Mouse (Mus musculus): ENCODE measurements around the gene Ptpn13. TPM values are rescaled to one million over a fixed set of nuclear protein-coding genes. Genes with fewer than 3 reads are reported as not detected.

Gene Ptpn13
- polyA plus RNA-seq, 1 experiment from 2014 or later = 4.9 TPM

GRCm38 (mm10) chr5:103425363-103426031, 505 bp downstream of the Ptpn13 start:
- ATAC-seq = no peak; the same call in none of the 2 replicates
- no peaks in the 10 kb centered on the region for H3K36me3 ChIP-seq (ENCODE audit: poor library complexity, severe bottlenecking)
- peak overlapping the region; percentile 74 for H3K27ac ChIP-seq
- under 1% methylated on average over 56 of the region's 67 CpGs for WGBS
- peak overlapping the region; percentile 84 for H3K4me2 ChIP-seq
- H3K4me1 ChIP-seq = peaks cover 31% of the 10 kb centered on the region
- no peaks in the 10 kb centered on the region for H3K9me3 ChIP-seq (replicated peaks)
- H3K27me3 ChIP-seq = no peaks in the 10 kb centered on the region
- H3K4me3 ChIP-seq = peak overlapping the region; percentile 82
- peak overlapping the region; percentile 82 for H3K9ac ChIP-seq

GRCm38 (mm10) chr5:103426250-103426649, 1.3 kb downstream of the Ptpn13 start:
- WGBS = 18% methylated on average over 9 of the region's 9 CpGs
- ATAC-seq = no peak
- no peaks in the 10 kb centered on the region for H3K36me3 ChIP-seq (ENCODE audit: poor library complexity, severe bottlenecking)
- H3K9ac ChIP-seq = peak overlapping the region; percentile 82
- H3K4me2 ChIP-seq = peak overlapping the region; percentile 84
- no peaks in the 10 kb centered on the region for H3K9me3 ChIP-seq (replicated peaks)
- H3K27ac ChIP-seq = no peak overlapping the region
- no peaks in the 10 kb centered on the region for H3K27me3 ChIP-seq
- H3K4me1 ChIP-seq = peaks cover 27% of the 10 kb centered on the region
- peak overlapping the region; percentile 82 for H3K4me3 ChIP-seq

- no peak overlapping the region for H3K9ac ChIP-seq
- no peaks in the 10 kb centered on the region for H3K27me3 ChIP-seq
- H3K4me2 ChIP-seq = no peak overlapping the region
- no peaks in the 10 kb centered on the region for H3K36me3 ChIP-seq (ENCODE audit: poor library complexity, severe bottlenecking)
- no peak overlapping the region for H3K27ac ChIP-seq
- 80% methylated on average over 3 of the region's 3 CpGs for WGBS
- no peaks in the 10 kb centered on the region for H3K9me3 ChIP-seq (replicated peaks)
- H3K4me1 ChIP-seq = peaks cover 14% of the 10 kb centered on the region
- no peak for ATAC-seq
- H3K4me3 ChIP-seq = no peak overlapping the region
These were observed 6.0 kb downstream of the Ptpn13 start for GRCm38 (mm10) chr5:103430986-103431385.

DNA sequence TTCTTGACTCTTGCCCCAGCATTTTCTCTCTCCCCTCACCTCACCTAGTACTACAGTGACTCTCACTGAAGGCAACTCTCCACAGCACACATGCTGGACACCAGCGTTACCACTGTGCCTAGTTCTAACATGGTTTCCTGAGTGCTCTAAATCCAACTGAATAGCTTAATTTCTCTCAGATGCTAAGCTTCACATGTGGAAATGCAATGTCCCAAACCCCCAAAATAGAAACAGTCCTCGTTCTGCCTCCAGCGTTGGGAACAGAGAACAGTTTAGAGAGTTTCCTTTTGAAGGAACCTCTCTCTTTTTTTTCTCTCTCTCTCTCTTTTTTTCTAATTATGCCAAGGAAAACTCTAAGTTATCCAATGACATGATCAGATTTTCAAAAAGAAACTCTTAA, 6.5 kb downstream of the Ptpn13 start:
- Histone ChIP-seq H3K4me2 (no peak overlapping the region), H3K9ac (no peak overlapping the region), H3K4me1 (peaks cover 14% of the 10 kb centered on the region), H3K27me3 (no peaks in the 10 kb centered on the region), H3K9me3 (replicated peaks) (no peaks in the 10 kb centered on the region), H3K27ac (no peak overlapping the region), H3K4me3 (no peak overlapping the region), H3K36me3 (ENCODE audit: poor library complexity, severe bottlenecking) (no peaks in the 10 kb centered on the region)
- no peak for ATAC-seq
- 81% methylated on average over 3 of the region's 3 CpGs for WGBS

GRCm38 (mm10) chr5:103436039-103436944, 11.3 kb downstream of the Ptpn13 start:
- H3K27ac ChIP-seq = no peak overlapping the region
- WGBS = 9% methylated on average over 19 of the region's 19 CpGs
- H3K4me2 ChIP-seq = peak overlapping the region; percentile 51
- 0 out of 2 replicates have a peak overlapping the region, but pooled peaks have one; percentile 10 for H3K9ac ChIP-seq
- peaks cover 12% of the 10 kb centered on the region for H3K4me1 ChIP-seq
- no peaks in the 10 kb centered on the region for H3K27me3 ChIP-seq
- 0 out of 2 replicates have a peak overlapping the region, but pooled peaks have one; percentile 6 for H3K4me3 ChIP-seq
- H3K9me3 ChIP-seq (replicated peaks) = no peaks in the 10 kb centered on the region
- no peak for ATAC-seq
- no peaks in the 10 kb centered on the region for H3K36me3 ChIP-seq (ENCODE audit: poor library complexity, severe bottlenecking)

GRCm38 (mm10) chr5:103437714-103438113, 12.7 kb downstream of the Ptpn13 start:
- H3K4me3 ChIP-seq = no peak overlapping the region
- H3K4me1 ChIP-seq = peaks cover 24% of the 10 kb centered on the region
- no peaks in the 10 kb centered on the region for H3K9me3 ChIP-seq (replicated peaks)
- H3K27ac ChIP-seq = no peak overlapping the region
- no peak overlapping the region for H3K9ac ChIP-seq
- no peak overlapping the region for H3K4me2 ChIP-seq
- ATAC-seq = no peak
- H3K36me3 ChIP-seq (ENCODE audit: poor library complexity, severe bottlenecking) = no peaks in the 10 kb centered on the region
- H3K27me3 ChIP-seq = no peaks in the 10 kb centered on the region
- WGBS = 55% methylated on average over 3 of the region's 3 CpGs

DNA sequence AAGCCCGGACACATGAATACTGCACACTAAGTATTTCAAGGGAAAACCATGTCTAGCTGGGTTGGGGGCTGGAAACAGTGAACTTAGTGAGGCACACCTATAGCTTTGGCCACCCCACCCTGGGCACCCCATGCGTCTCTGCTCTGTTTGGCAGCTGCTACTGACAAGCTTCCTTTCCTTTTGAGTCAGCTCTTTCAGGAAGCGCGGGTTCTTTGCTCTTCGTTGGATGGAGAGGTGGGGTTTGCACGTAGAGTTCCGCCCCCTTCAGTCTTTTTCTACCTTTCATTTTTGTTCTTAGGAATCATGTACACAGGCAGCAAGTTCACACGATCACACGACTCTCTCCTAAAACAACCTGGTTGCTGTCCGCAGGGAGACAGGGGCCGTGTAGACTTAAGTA, 14.2 kb downstream of the Ptpn13 start:
- 80% methylated on average over 11 of the region's 11 CpGs for WGBS
- Histone ChIP-seq H3K9me3 (replicated peaks) (no peaks in the 10 kb centered on the region), H3K9ac (no peak overlapping the region), H3K36me3 (ENCODE audit: poor library complexity, severe bottlenecking) (no peaks in the 10 kb centered on the region), H3K27me3 (no peaks in the 10 kb centered on the region), H3K4me2 (no peak overlapping the region), H3K4me1 (peaks cover 24% of the 10 kb centered on the region), H3K27ac (no peak overlapping the region), H3K4me3 (no peak overlapping the region)
- no peak for ATAC-seq

GRCm38 (mm10) chr5:103440418-103441276, 15.7 kb downstream of the Ptpn13 start:
- no peak for ATAC-seq
- H3K27ac ChIP-seq = no peak overlapping the region
- WGBS = 91% methylated on average over 11 of the region's 11 CpGs

GRCm38 (mm10) chr5:103441706-103442105, 16.7 kb downstream of the Ptpn13 start:
- H3K4me2 ChIP-seq = no peak overlapping the region
- no peak overlapping the region for H3K9ac ChIP-seq
- H3K27me3 ChIP-seq = no peaks in the 10 kb centered on the region
- ATAC-seq = no peak
- H3K9me3 ChIP-seq (replicated peaks) = no peaks in the 10 kb centered on the region
- H3K4me3 ChIP-seq = no peak overlapping the region
- WGBS = 3% methylated on average over 4 of the region's 4 CpGs
- H3K36me3 ChIP-seq (ENCODE audit: poor library complexity, severe bottlenecking) = no peaks in the 10 kb centered on the region
- peaks cover 14% of the 10 kb centered on the region for H3K4me1 ChIP-seq
- no peak overlapping the region for H3K27ac ChIP-seq

More at GRCm38 (mm10) chr5:103440418-103441276, 15.7 kb downstream of the Ptpn13 start:
- no peaks in the 10 kb centered on the region for H3K27me3 ChIP-seq
- no peak overlapping the region for H3K4me2 ChIP-seq
- no peak overlapping the region for H3K4me3 ChIP-seq
- peaks cover 24% of the 10 kb centered on the region for H3K4me1 ChIP-seq
- no peak overlapping the region for H3K9ac ChIP-seq
- no peaks in the 10 kb centered on the region for H3K9me3 ChIP-seq (replicated peaks)
- no peaks in the 10 kb centered on the region for H3K36me3 ChIP-seq (ENCODE audit: poor library complexity, severe bottlenecking)

DNA sequence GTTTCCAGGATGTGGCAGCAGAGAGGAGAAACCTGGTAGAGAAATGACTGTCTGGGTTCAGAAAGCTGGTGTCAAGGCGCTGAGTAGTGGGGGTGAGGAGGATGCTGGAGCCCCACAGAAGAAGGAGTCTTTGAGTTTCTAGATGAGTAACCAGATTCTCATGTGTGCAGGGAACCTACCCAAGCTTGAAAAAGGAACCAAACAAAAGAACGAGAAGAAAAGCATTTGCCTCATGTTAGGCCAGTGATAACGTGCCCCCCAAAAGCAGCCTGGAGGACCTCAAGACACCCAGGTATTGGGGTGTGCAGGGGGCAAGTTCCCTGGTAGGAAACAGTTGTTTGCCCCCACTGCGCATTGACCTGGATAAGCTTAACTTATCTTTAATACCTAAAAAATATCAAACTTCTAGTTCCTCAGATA, 17.3 kb downstream of the Ptpn13 start:
- no peak overlapping the region for H3K4me3 ChIP-seq
- H3K36me3 ChIP-seq (ENCODE audit: poor library complexity, severe bottlenecking) = no peaks in the 10 kb centered on the region
- H3K4me2 ChIP-seq = no peak overlapping the region
- no peak overlapping the region for H3K9ac ChIP-seq
- H3K27ac ChIP-seq = no peak overlapping the region
- H3K9me3 ChIP-seq (replicated peaks) = no peaks in the 10 kb centered on the region
- WGBS = 31% methylated on average over 4 of the region's 4 CpGs
- H3K27me3 ChIP-seq = no peaks in the 10 kb centered on the region
- peaks cover 14% of the 10 kb centered on the region for H3K4me1 ChIP-seq
- no peak for ATAC-seq

GRCm38 (mm10) chr5:103442921-103443320, 17.9 kb downstream of the Ptpn13 start:
- no peak overlapping the region for H3K4me3 ChIP-seq
- H3K27ac ChIP-seq = no peak overlapping the region
- no peaks in the 10 kb centered on the region for H3K9me3 ChIP-seq (replicated peaks)
- ATAC-seq = no peak
- H3K36me3 ChIP-seq (ENCODE audit: poor library complexity, severe bottlenecking) = no peaks in the 10 kb centered on the region
- peaks cover 20% of the 10 kb centered on the region for H3K4me1 ChIP-seq
- no peak overlapping the region for H3K4me2 ChIP-seq
- H3K27me3 ChIP-seq = no peaks in the 10 kb centered on the region
- WGBS = 78% methylated on average over 7 of the region's 7 CpGs
- no peak overlapping the region for H3K9ac ChIP-seq

Data from forebrain, embryonic 13.5 days (tissue).